Mouse (Mus musculus): ENCODE data around the gene Rab39. TPM values are rescaled to one million over a fixed set of nuclear protein-coding genes. Genes with fewer than 3 reads are reported as not detected.

The Rab39 gene
- 1.2 and 2.5 TPM in 2 replicates for total RNA-seq (2014; rRNA removed)
- 0.83 and 1.5 TPM in 2 replicates for polyA plus RNA-seq (2015; fragmentation: Nextera tagmentation; extraction: Ambion mirVana)

GRCm38 (mm10) chr9:53705992-53706696 lies at the start of gene Rab39:
Rab39 (minus strand) TSS chr9:53706232.
- H3K9ac ChIP-seq (replicated peaks; ENCODE audit: low read length, poor library complexity, severe bottlenecking), result peak within 1 kb of the TSS; percentile 48
- ATAC-seq (ENCODE audit: low FRiP score), result peak; percentile 94

GRCm38 (mm10) chr9:53754801-53755200 lies 48.8 kb upstream of the Rab39 start:
- no peaks in the 10 kb centered on the region for H3K27me3 ChIP-seq (ENCODE audit: insufficient read depth, low read length)
- H3K9ac ChIP-seq (replicated peaks; ENCODE audit: low read length, poor library complexity, severe bottlenecking), result no peak overlapping the region
- no peak overlapping the region for H3K4me2 ChIP-seq (ENCODE audit: low read depth, low read length, poor library complexity, severe bottlenecking)
- no peaks in the 10 kb centered on the region for H3K4me1 ChIP-seq (ENCODE audit: insufficient read depth, low read length)
- TF ChIP-seq CTCF (IDR thresholded peaks at IDR 0.05), result no peak
- no peaks in the 10 kb centered on the region for H3K9me3 ChIP-seq (ENCODE audit: low read length)
- ATAC-seq (ENCODE audit: low FRiP score), result no peak
- H3K4me3 ChIP-seq (ENCODE audit: low read depth, low read length), result no peak overlapping the region
- H3K27ac ChIP-seq (ENCODE audit: low read depth, low read length), result no peak overlapping the region
- DNase-seq (ENCODE audit: low spot score), result no peak
- H3K36me3 ChIP-seq (ENCODE audit: insufficient read depth, low read length), result no peaks in the 10 kb centered on the region

More at GRCm38 (mm10) chr9:53705992-53706696, at the start of gene Rab39:
- no peaks in the 10 kb centered on the region for H3K36me3 ChIP-seq (ENCODE audit: insufficient read depth, low read length)
- H3K4me3 ChIP-seq (ENCODE audit: low read depth, low read length), result peak within 1 kb of the TSS; percentile 64
- H3K4me2 ChIP-seq (ENCODE audit: low read depth, low read length, poor library complexity, severe bottlenecking), result peak within 1 kb of the TSS; percentile 88
- TF ChIP-seq CTCF (IDR thresholded peaks at IDR 0.05), result no peak
- H3K4me1 ChIP-seq (ENCODE audit: insufficient read depth, low read length), result 0 out of 2 replicates have a peak, but pooled peaks cover 4% of the 10 kb centered on the region
- H3K27me3 ChIP-seq (ENCODE audit: insufficient read depth, low read length), result no peaks in the 10 kb centered on the region
- H3K27ac ChIP-seq (ENCODE audit: low read depth, low read length), result no peak within 1 kb of the TSS
- WGBS, result under 1% methylated on average over 47 of the region's 49 CpGs
- H3K9me3 ChIP-seq (ENCODE audit: low read length), result no peaks in the 10 kb centered on the region
- DNase-seq (ENCODE audit: low spot score), result peak; percentile 90

DNA sequence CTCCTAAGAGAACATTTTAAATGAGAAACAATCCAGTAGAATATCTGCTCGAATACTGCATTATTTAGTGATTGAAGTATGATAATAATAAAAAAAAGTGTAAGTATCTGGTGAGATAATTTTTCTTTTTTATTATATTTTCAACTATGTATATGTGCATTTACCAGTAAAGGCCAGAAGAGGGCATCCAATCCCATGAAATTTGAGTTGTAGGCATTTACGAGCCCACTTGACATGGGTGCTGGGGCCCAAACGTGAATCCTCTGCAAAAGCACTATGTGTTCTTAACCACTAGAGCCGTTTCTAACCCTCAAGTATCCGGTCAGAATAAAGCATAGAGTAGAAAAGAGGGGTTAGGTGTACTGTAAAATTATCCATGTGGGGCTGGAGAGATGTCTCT lies 44.9 kb upstream of the Rab39 start:
- Histone ChIP-seq H3K36me3 (ENCODE audit: insufficient read depth, low read length) (no peaks in the 10 kb centered on the region), H3K9me3 (ENCODE audit: low read length) (no peaks in the 10 kb centered on the region), H3K4me1 (ENCODE audit: insufficient read depth, low read length) (no peaks in the 10 kb centered on the region), H3K4me2 (ENCODE audit: low read depth, low read length, poor library complexity, severe bottlenecking) (no peak overlapping the region), H3K9ac (replicated peaks; ENCODE audit: low read length, poor library complexity, severe bottlenecking) (no peak overlapping the region), H3K4me3 (ENCODE audit: low read depth, low read length) (no peak overlapping the region), H3K27me3 (ENCODE audit: insufficient read depth, low read length) (no peaks in the 10 kb centered on the region), H3K27ac (ENCODE audit: low read depth, low read length) (no peak overlapping the region)
- DNase-seq (ENCODE audit: low spot score) (no peak), ATAC-seq (ENCODE audit: low FRiP score) (no peak)
- peak; percentile 23; the same call in 1 of the 2 replicates for TF ChIP-seq CTCF (IDR thresholded peaks at IDR 0.05)
- 56% methylated on average over 5 of the region's 5 CpGs for WGBS

DNA sequence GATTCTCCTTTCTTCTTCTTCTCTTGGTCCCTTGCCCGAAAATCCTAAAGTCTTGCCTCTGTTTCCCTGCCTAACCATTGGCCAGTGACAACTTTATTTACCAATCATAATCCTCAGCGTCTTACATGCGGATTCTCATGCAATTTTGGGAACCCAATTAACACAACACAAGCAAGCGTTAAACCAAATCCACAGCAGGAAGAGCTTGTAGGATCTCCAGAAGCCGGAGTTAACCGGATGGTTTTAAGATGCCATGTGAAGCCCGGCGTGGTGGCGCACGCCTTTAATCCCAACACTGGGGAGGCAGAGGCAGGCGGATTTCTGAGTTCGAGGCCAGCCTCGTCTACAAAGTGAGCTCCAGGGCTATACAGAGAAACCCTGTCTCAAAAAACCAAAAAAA lies 44.4 kb upstream of the Rab39 start:
- H3K36me3 ChIP-seq (ENCODE audit: insufficient read depth, low read length), result no peaks in the 10 kb centered on the region
- TF ChIP-seq CTCF (IDR thresholded peaks at IDR 0.05), result no peak
- H3K27me3 ChIP-seq (ENCODE audit: insufficient read depth, low read length), result no peaks in the 10 kb centered on the region
- DNase-seq (ENCODE audit: low spot score) (no peak), ATAC-seq (ENCODE audit: low FRiP score) (no peak)
- no peaks in the 10 kb centered on the region for H3K9me3 ChIP-seq (ENCODE audit: low read length)
- H3K9ac ChIP-seq (replicated peaks; ENCODE audit: low read length, poor library complexity, severe bottlenecking), result no peak overlapping the region
- no peak overlapping the region for H3K27ac ChIP-seq (ENCODE audit: low read depth, low read length)
- WGBS, result 88% methylated on average over 13 of the region's 13 CpGs
- no peaks in the 10 kb centered on the region for H3K4me1 ChIP-seq (ENCODE audit: insufficient read depth, low read length)
- H3K4me2 ChIP-seq (ENCODE audit: low read depth, low read length, poor library complexity, severe bottlenecking), result no peak overlapping the region
- no peak overlapping the region for H3K4me3 ChIP-seq (ENCODE audit: low read depth, low read length)

GRCm38 (mm10) chr9:53740829-53741404 lies 34.9 kb upstream of the Rab39 start:
- no peaks in the 10 kb centered on the region for H3K9me3 ChIP-seq (ENCODE audit: low read length)
- no peak overlapping the region for H3K9ac ChIP-seq (replicated peaks; ENCODE audit: low read length, poor library complexity, severe bottlenecking)
- no peak overlapping the region for H3K4me2 ChIP-seq (ENCODE audit: low read depth, low read length, poor library complexity, severe bottlenecking)
- H3K4me3 ChIP-seq (ENCODE audit: low read depth, low read length), result no peak overlapping the region
- no peaks in the 10 kb centered on the region for H3K27me3 ChIP-seq (ENCODE audit: insufficient read depth, low read length)
- H3K36me3 ChIP-seq (ENCODE audit: insufficient read depth, low read length), result no peaks in the 10 kb centered on the region
- WGBS, result 54% methylated on average over 3 of the region's 3 CpGs
- no peak overlapping the region for H3K27ac ChIP-seq (ENCODE audit: low read depth, low read length)
- TF ChIP-seq CTCF (IDR thresholded peaks at IDR 0.05), result no peak
- DNase-seq (ENCODE audit: low spot score), result no peak
- no peak for ATAC-seq (ENCODE audit: low FRiP score)
- no peaks in the 10 kb centered on the region for H3K4me1 ChIP-seq (ENCODE audit: insufficient read depth, low read length)

- Histone ChIP-seq H3K9me3 (ENCODE audit: low read length) (no peaks in the 10 kb centered on the region), H3K4me2 (ENCODE audit: low read depth, low read length, poor library complexity, severe bottlenecking) (peak overlapping the region; percentile 88), H3K9ac (replicated peaks; ENCODE audit: low read length, poor library complexity, severe bottlenecking) (peak overlapping the region; percentile 48), H3K36me3 (ENCODE audit: insufficient read depth, low read length) (no peaks in the 10 kb centered on the region), H3K27ac (ENCODE audit: low read depth, low read length) (no peak overlapping the region), H3K4me1 (ENCODE audit: insufficient read depth, low read length) (0 out of 2 replicates have a peak, but pooled peaks cover 4% of the 10 kb centered on the region), H3K27me3 (ENCODE audit: insufficient read depth, low read length) (no peaks in the 10 kb centered on the region), H3K4me3 (ENCODE audit: low read depth, low read length) (peak overlapping the region; percentile 64)
- DNase-seq (ENCODE audit: low spot score) (peak; percentile 44), ATAC-seq (ENCODE audit: low FRiP score) (peak; percentile 4; the same call in 1 of the 2 replicates)
- peak; percentile 27 for TF ChIP-seq CTCF (IDR thresholded peaks at IDR 0.05)
- 2% methylated on average over 26 of the region's 28 CpGs for WGBS
Measured at GRCm38 (mm10) chr9:53705491-53705991, 491 bp downstream of the Rab39 start.

Measured in midbrain, postnatal 0 days (tissue).